Mouse (Mus musculus) testis, adult 2 months (tissue): ENCODE measurements around the gene Dhx30. TPM values are rescaled to one million over a fixed set of nuclear protein-coding genes. Genes with fewer than 3 reads are reported as not detected.

ENCODE experiments used
- H3K27ac ChIP-seq: fragments of 200-500 bp; 2 replicates; pipeline ENCODE4 v1.5.1; 2012; ENCODE audit warnings: low read depth, low read length; ENCODE audit not compliant: control insufficient read depth, insufficient read depth
- H3K27me3 ChIP-seq: fragments of 200-500 bp; 2 replicates; pipeline ENCODE4 v1.6.1; 2012; ENCODE audit warnings: mild to moderate bottlenecking, low read length, moderate library complexity; ENCODE audit not compliant: control insufficient read depth, insufficient read depth
- H3K36me3 ChIP-seq: fragments of 200-500 bp; 2 replicates; pipeline ENCODE4 v1.6.1; 2012; ENCODE audit warnings: mild to moderate bottlenecking, low read length; ENCODE audit not compliant: control insufficient read depth, insufficient read depth
- H3K4me1 ChIP-seq: fragments of 200-500 bp; 2 replicates; pipeline ENCODE4 v1.6.1; 2012; ENCODE audit warnings: low read length; ENCODE audit not compliant: control insufficient read depth, insufficient read depth
- H3K4me3 ChIP-seq: fragments of 200-500 bp; 2 replicates; pipeline ENCODE4 v1.5.1; 2012; ENCODE audit warnings: low read depth, mild to moderate bottlenecking, low read length, moderate library complexity, mixed read lengths; ENCODE audit not compliant: control insufficient read depth
- CTCF ChIP-seq: fragments of 200-500 bp; IDR thresholded peaks from 2 replicates; pipeline ENCODE4 v1.5.1; 2012; ENCODE audit warnings: low read depth, mild to moderate bottlenecking, inconsistent platforms, low read length, moderate library complexity; ENCODE audit not compliant: control insufficient read depth, insufficient read depth, insufficient replicate concordance
- POLR2A ChIP-seq: fragments of 200-500 bp; IDR thresholded peaks from 2 replicates; pipeline ENCODE4 v1.6.1; 2012; ENCODE audit warnings: low read depth, mild to moderate bottlenecking, inconsistent platforms, low read length, moderate library complexity; ENCODE audit not compliant: control insufficient read depth
- polyA plus RNA-seq: library from polyadenylated mRNA; depleted of rRNA; stranded (reverse); fragments of >200 nt; gene quantifications from 2 replicates; pipeline ENCODE4 v1.2.3, GENCODE M21; 2012

The Dhx30 gene
- polyA plus RNA-seq, 1 experiment = 160 TPM

DNA sequence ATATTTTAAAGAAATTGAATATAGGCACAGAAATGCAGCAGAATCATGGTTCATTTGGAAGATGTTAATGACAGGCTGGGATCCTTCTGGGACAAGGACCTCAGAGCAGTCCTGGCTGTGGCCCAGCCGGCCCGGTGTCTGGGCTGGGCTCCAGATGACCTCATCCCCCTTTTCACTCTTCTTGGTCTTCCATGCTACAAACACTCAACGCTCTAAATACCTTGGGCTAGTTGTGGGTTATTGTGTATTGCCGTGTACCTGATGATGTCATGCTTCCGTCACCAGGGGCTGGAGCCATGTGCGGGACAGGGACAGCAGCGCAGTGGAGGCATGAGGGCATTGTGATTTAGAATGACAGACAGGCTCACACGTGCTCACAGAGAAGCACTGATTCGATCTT lies 47.3 kb downstream of the Dhx30 start:
- H3K4me1 ChIP-seq = no peaks in the 10 kb centered on the region
- H3K36me3 ChIP-seq = peaks cover 3% of the 10 kb centered on the region
- TF ChIP-seq POLR2A (no peak), CTCF (no peak)
- no peaks in the 10 kb centered on the region for H3K27me3 ChIP-seq
- no peak overlapping the region for H3K4me3 ChIP-seq
- H3K27ac ChIP-seq = no peak overlapping the region

DNA sequence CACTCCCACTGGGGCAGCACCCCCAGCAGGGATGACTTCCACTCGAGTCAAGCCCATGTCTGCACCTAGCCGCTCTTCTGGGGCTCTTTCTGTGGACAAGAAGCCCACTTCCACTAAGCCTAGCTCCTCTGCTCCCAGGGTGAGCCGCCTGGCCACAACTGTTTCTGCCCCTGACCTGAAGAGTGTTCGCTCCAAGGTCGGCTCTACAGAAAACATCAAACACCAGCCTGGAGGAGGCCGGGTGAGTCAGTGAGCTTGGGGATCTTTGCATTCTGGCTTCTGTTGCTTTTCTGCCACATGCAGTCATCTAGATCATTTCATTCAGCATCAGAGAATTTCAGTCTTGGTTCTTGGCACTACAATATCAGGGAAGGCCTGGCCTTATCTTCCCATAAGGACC lies 48.9 kb downstream of the Dhx30 start:
- Histone ChIP-seq H3K4me3 (no peak overlapping the region), H3K4me1 (no peaks in the 10 kb centered on the region), H3K27ac (no peak overlapping the region), H3K27me3 (no peaks in the 10 kb centered on the region), H3K36me3 (peaks cover 3% of the 10 kb centered on the region)
- TF ChIP-seq POLR2A (no peak), CTCF (no peak)

DNA sequence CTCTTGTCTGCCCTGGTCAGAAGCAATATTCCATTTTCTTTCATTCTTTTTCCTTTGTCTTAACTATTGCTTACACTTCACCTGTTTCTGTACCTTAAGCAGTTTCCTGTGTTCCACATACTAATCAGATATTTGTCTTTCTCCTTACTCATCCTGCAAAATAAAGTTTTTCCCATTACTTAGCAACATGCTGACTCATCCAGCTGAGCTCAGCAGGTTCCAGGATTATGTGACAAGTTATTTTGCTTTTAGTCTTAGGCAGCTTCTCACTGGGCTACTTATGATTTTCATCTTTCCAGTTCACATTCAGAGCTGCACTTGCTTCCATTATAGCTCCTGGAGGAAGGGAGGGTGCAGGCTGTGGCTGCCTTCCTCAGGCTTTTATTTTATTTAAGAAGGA lies 53.0 kb downstream of the Dhx30 start:
- TF ChIP-seq CTCF = no peak
- Histone ChIP-seq H3K27ac (no peak overlapping the region), H3K36me3 (peaks cover 3% of the 10 kb centered on the region), H3K27me3 (no peaks in the 10 kb centered on the region), H3K4me3 (no peak overlapping the region), H3K4me1 (no peaks in the 10 kb centered on the region)

DNA sequence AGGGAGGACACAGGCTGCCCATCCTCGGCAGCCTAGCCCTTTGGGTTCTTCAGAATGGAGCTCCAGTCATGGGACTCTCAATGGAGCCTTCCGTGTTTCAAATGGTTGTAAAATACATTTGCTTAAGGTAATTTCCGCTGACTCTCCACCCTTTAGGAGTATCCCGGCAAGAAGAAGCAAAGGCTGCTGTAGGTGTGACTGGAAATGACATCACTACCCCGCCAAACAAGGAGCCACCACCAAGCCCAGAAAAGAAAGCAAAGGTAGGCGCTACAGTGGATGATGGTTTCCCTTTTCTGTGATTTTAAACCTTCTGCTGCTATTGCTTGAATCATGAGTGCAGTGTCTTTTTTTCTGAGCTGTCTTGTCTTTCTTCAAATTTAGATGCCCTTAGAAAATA lies 54.8 kb downstream of the Dhx30 start:
- Histone ChIP-seq H3K4me1 (no peaks in the 10 kb centered on the region), H3K27me3 (no peaks in the 10 kb centered on the region), H3K27ac (no peak overlapping the region), H3K36me3 (peaks cover 2% of the 10 kb centered on the region; the same call in 1 of the 2 replicates), H3K4me3 (no peak overlapping the region)
- TF ChIP-seq POLR2A (no peak), CTCF (no peak)

DNA sequence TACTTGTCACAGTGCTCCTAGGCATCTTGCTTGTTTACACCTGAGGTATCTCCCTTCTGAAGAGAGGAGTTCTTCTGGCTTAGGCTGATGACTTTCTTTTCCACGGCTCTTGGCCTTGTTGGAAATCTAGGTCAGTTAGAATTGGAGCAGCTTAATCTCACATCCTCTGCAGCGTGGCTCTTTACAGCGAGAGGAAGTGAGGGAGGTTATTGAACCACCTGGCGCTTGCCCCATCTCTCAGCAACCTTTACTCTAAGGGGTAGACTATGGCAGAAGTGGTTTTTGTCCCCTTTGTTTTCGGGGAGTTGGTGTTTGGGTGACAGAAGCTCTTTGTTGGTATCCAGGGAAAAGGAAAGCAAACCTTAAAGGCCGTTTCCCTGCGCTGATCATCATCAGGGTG lies 55.2 kb downstream of the Dhx30 start:
- H3K4me1 ChIP-seq = no peaks in the 10 kb centered on the region
- TF ChIP-seq CTCF (no peak), POLR2A (no peak)
- no peak overlapping the region for H3K27ac ChIP-seq
- H3K27me3 ChIP-seq = no peaks in the 10 kb centered on the region
- peaks cover under 1% of the 10 kb centered on the region; the same call in 1 of the 2 replicates for H3K36me3 ChIP-seq
- H3K4me3 ChIP-seq = no peak overlapping the region

DNA sequence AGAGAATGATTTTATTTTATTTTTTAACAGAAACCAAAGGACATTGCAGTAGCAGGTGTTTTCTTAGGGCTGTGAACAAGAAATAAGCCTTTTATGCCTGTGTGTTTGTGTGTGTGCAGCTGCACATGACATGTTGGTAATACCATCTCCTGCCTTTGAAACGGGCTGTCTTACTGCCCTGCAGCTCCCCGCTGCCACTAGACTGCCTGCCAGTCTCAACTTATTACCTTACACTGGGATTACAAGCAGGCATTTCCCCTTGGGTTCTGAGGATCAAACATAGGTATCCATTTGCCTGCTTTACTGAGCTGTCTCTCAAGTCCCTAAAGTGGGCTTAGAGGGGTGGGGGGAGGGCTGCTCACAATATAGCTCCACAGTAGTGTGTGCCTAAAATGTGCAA lies 56.9 kb downstream of the Dhx30 start:
- H3K27me3 ChIP-seq = no peaks in the 10 kb centered on the region
- H3K27ac ChIP-seq = no peak overlapping the region
- no peak overlapping the region for H3K4me3 ChIP-seq
- no peaks in the 10 kb centered on the region for H3K4me1 ChIP-seq
- TF ChIP-seq CTCF = no peak
- TF ChIP-seq POLR2A = no peak
- H3K36me3 ChIP-seq = no peaks in the 10 kb centered on the region

DNA sequence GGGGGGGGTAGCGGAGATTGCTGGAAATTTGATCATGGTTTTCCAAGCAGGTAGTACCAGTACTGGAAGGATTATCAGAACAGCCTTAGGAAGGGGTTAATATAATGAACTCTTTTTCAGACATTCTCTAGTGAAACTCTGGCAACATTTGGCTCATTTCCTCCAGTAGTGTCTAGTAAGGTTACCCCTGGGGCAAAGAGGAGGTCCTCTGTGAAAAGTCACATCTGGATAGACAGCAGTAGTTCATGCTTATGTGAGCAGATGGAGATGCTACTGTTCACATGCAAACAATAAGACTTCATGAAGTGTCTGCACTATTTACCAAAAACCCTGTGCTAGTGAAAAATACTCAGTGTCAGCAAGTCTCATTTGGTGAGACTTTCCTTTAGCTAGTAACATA lies 60.4 kb downstream of the Dhx30 start:
- no peak overlapping the region for H3K27ac ChIP-seq
- no peaks in the 10 kb centered on the region for H3K36me3 ChIP-seq

DNA sequence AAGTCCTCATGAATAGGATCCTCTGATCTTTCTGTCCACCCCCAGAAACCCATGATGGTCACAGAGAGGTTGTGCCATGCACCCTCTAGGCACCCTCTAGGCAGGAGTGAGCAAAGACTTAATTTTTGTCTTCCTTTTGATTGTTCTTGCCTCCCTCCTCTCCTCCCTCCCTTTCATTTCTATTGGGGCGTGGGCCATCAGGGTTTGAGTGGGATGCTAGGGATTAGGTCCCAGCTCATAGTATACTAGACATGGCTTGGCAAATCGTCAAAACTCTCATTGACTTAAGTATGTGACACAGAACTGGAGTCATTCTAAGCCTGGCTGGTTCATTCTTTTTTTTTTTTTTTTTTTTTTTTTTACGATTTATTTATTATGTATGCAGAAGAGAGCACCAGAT lies 62.8 kb downstream of the Dhx30 start:
- Histone ChIP-seq H3K27me3 (no peaks in the 10 kb centered on the region), H3K4me1 (no peaks in the 10 kb centered on the region), H3K27ac (no peak overlapping the region), H3K36me3 (peaks cover 2% of the 10 kb centered on the region; the same call in 1 of the 2 replicates), H3K4me3 (no peak overlapping the region)
- TF ChIP-seq POLR2A (no peak), CTCF (no peak)

More for the DNA sequence above, 60.4 kb downstream of the Dhx30 start:
- H3K4me1 ChIP-seq = no peaks in the 10 kb centered on the region
- TF ChIP-seq POLR2A = no peak
- TF ChIP-seq CTCF = no peak
- no peaks in the 10 kb centered on the region for H3K27me3 ChIP-seq
- no peak overlapping the region for H3K4me3 ChIP-seq
